Mouse (Mus musculus) embryonic facial prominence, embryonic 15.5 days (tissue): Measurements from ENCODE around the gene Nfia. TPM values are rescaled to one million over a fixed set of nuclear protein-coding genes. Genes with fewer than 3 reads are reported as not detected.

Experiments used
- ATAC-seq: fragments of 200-750 bp; cut with Nextera tagmentation; 2 replicates; pipeline ENCODE4 v1.8.0; 2017; ENCODE audit warnings: low read depth, moderate TSS enrichment; ENCODE audit not compliant: insufficient number of reproducible peaks, low FRiP score, low TSS enrichment
- H3K27ac ChIP-seq: fragments of 300-500 bp; sonication (generic); replicated peaks from 2 replicates; pipeline ENCODE4 v1.5.1; 2015; ENCODE audit warnings: mild to moderate bottlenecking, inconsistent platforms
- H3K27me3 ChIP-seq: fragments of 300-500 bp; sonication (generic); 2 replicates; pipeline ENCODE4 v1.6.1; 2015; ENCODE audit warnings: inconsistent platforms
- H3K36me3 ChIP-seq: fragments of 300-500 bp; sonication (generic); 2 replicates; pipeline ENCODE4 v1.6.1; 2015; ENCODE audit warnings: mild to moderate bottlenecking, inconsistent platforms
- H3K4me1 ChIP-seq: fragments of 300-500 bp; sonication (generic); 2 replicates; pipeline ENCODE4 v1.6.1; 2015; ENCODE audit warnings: inconsistent platforms
- H3K4me2 ChIP-seq: fragments of 300-500 bp; sonication (generic); replicated peaks from 2 replicates; pipeline ENCODE4 v1.6.1; 2015; ENCODE audit warnings: mild to moderate bottlenecking, inconsistent platforms
- H3K4me3 ChIP-seq: fragments of 300-500 bp; sonication (generic); replicated peaks from 2 replicates; pipeline ENCODE4 v1.5.1; 2015; ENCODE audit warnings: mild to moderate bottlenecking, inconsistent platforms
- H3K9ac ChIP-seq: fragments of 300-500 bp; sonication (generic); 2 replicates; pipeline ENCODE4 v1.6.1; 2015; ENCODE audit warnings: inconsistent platforms
- H3K9me3 ChIP-seq: fragments of 300-500 bp; sonication (generic); replicated peaks from 2 replicates; pipeline ENCODE4 v1.6.1; 2016; ENCODE audit warnings: inconsistent platforms
- WGBS: fragments of 180-500 bp; shearing (Covaris S2); methylation state at CpG from one replicate; pipeline ENCODE4 v1.1.7; 2015; 5-methylcytosine and 5-hydroxymethylcytosine counted together
- polyA plus RNA-seq: library from polyadenylated mRNA; unstranded; fragments of >200 nt; fragmentation: Nextera tagmentation; extraction: Ambion mirVana; gene quantifications from 2 replicates; pipeline ENCODE4 v1.2.1, GENCODE M21; 2015

The Nfia gene
- polyA plus RNA-seq, 1 experiment from 2014 or later = 55.4 TPM

DNA sequence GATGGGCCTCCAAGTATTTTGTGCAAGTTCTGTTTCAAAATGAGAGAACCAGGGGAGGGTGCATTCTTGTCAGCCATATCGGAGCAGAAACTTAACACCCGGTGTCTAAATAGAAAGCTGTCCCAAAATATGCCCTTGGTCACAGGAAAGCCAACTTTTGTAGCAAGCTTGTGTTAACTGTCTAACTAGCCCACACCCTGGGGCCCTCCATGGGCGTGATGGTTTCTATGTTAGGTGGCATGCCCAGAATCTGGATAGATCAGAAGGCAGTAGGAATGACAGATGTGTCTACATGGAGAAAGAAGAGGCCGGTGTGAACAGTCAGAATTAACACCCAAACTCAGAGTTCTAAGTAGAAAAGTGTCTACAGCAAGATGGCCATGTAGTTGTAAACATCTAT, 282.5 kb downstream of the Nfia start:
- Histone ChIP-seq H3K4me2 (no peak overlapping the region), H3K9ac (no peak overlapping the region), H3K4me3 (no peak overlapping the region), H3K27ac (no peak overlapping the region), H3K27me3 (no peaks in the 10 kb centered on the region), H3K9me3 (no peaks in the 10 kb centered on the region), H3K4me1 (no peaks in the 10 kb centered on the region), H3K36me3 (peaks cover 14% of the 10 kb centered on the region; the same call in 1 of the 2 replicates)
- ATAC-seq = no peak
- 86% methylated on average over 4 of the region's 4 CpGs for WGBS

GRCm38 (mm10) chr4:98056396-98057020, 284.0 kb downstream of the Nfia start:
- Histone ChIP-seq H3K27ac (no peak overlapping the region), H3K9me3 (no peaks in the 10 kb centered on the region), H3K27me3 (no peaks in the 10 kb centered on the region), H3K4me1 (no peaks in the 10 kb centered on the region), H3K4me3 (no peak overlapping the region), H3K4me2 (no peak overlapping the region), H3K36me3 (peaks cover 10% of the 10 kb centered on the region; the same call in 1 of the 2 replicates), H3K9ac (no peak overlapping the region)
- WGBS = 82% methylated on average over 7 of the region's 7 CpGs
- no peak for ATAC-seq

GRCm38 (mm10) chr4:98057246-98057645, 284.7 kb downstream of the Nfia start:
- H3K27ac ChIP-seq = no peak overlapping the region
- H3K9ac ChIP-seq = no peak overlapping the region
- H3K4me1 ChIP-seq = no peaks in the 10 kb centered on the region
- no peaks in the 10 kb centered on the region for H3K27me3 ChIP-seq
- H3K4me2 ChIP-seq = no peak overlapping the region
- H3K9me3 ChIP-seq = no peaks in the 10 kb centered on the region
- ATAC-seq = no peak
- peaks cover 10% of the 10 kb centered on the region; the same call in 1 of the 2 replicates for H3K36me3 ChIP-seq
- 58% methylated on average over 12 of the region's 12 CpGs for WGBS
- no peak overlapping the region for H3K4me3 ChIP-seq

GRCm38 (mm10) chr4:98057721-98058120, 285.2 kb downstream of the Nfia start:
- Histone ChIP-seq H3K36me3 (peaks cover 7% of the 10 kb centered on the region; the same call in 1 of the 2 replicates), H3K4me2 (no peak overlapping the region), H3K4me1 (no peaks in the 10 kb centered on the region), H3K4me3 (no peak overlapping the region), H3K9ac (no peak overlapping the region), H3K27ac (no peak overlapping the region), H3K27me3 (no peaks in the 10 kb centered on the region), H3K9me3 (no peaks in the 10 kb centered on the region)
- no peak for ATAC-seq
- WGBS = 67% methylated on average over 4 of the region's 4 CpGs

DNA sequence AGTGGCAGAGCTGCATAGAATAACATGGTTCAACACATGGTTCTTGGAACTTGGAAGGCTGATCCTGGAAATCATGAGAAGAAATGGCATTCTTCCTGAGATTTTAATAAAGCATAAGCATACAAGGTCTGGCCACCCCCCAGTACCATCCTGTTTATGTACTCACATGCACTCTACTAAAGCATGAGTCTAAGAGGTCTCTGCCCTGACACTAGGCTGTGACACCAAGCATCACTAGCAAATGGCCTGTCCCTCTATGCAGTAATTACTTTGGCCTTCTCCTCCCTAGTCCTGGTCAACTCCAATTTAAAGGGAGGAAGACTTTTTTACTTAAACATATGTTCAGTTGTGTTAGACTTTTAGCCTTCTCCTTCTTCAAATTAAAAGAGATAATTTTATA, 285.6 kb downstream of the Nfia start:
- H3K4me3 ChIP-seq = no peak overlapping the region
- ATAC-seq = no peak
- H3K4me2 ChIP-seq = no peak overlapping the region
- H3K36me3 ChIP-seq = peaks cover 6% of the 10 kb centered on the region; the same call in 1 of the 2 replicates
- no peak overlapping the region for H3K27ac ChIP-seq
- H3K9me3 ChIP-seq = no peaks in the 10 kb centered on the region
- no peaks in the 10 kb centered on the region for H3K27me3 ChIP-seq
- no peaks in the 10 kb centered on the region for H3K4me1 ChIP-seq
- no peak overlapping the region for H3K9ac ChIP-seq

DNA sequence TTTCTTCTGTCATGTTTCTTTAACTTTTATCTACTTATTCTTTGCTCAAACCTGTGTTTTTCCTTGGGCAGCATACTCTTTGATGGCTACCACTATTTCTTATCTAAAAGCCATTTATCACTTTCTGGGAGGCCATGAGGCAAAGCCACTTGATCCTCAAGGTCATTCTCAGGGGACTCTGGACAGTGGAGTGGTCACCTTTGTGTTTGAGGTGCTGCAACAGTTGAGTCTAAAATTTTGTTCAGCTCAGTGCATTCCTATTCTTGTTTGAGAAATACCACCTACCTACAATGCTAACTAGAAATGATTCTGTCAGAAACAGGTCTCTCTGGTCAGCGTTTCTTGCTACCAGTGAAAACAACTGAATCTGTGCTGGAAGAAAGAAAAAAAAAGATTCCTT, 288.1 kb downstream of the Nfia start:
- no peak overlapping the region for H3K4me3 ChIP-seq
- no peak for ATAC-seq
- H3K9ac ChIP-seq = no peak overlapping the region
- WGBS = 31% methylated on average over 1 of the region's 1 CpGs
- peaks cover 6% of the 10 kb centered on the region for H3K36me3 ChIP-seq
- no peak overlapping the region for H3K4me2 ChIP-seq
- no peaks in the 10 kb centered on the region for H3K9me3 ChIP-seq
- H3K27me3 ChIP-seq = no peaks in the 10 kb centered on the region
- no peaks in the 10 kb centered on the region for H3K4me1 ChIP-seq
- H3K27ac ChIP-seq = no peak overlapping the region

DNA sequence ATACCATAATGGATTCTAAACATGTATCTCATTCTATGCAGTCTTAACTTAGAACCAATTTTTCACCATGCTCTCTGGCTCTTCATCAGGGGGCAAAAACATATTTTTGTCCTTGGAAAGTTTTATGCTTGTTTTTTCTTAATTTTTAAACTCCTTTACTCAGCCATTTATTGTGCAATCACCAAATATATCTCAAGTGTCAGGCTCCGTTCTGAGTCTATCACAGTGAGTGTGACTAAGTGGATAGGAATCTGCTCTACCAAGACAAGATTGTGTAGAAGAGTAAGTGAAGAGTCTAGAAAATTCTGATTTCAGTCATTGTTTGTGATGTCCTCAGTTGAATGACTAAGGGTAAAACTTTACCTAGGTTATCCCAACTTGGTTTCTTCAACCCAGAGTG, 288.6 kb downstream of the Nfia start:
- H3K4me3 ChIP-seq = no peak overlapping the region
- H3K4me2 ChIP-seq = no peak overlapping the region
- no peaks in the 10 kb centered on the region for H3K4me1 ChIP-seq
- no peak overlapping the region for H3K27ac ChIP-seq
- no peaks in the 10 kb centered on the region for H3K27me3 ChIP-seq
- peaks cover 6% of the 10 kb centered on the region for H3K36me3 ChIP-seq
- WGBS = 60% methylated on average over 1 of the region's 1 CpGs
- H3K9ac ChIP-seq = no peak overlapping the region
- ATAC-seq = no peak
- H3K9me3 ChIP-seq = no peaks in the 10 kb centered on the region

DNA sequence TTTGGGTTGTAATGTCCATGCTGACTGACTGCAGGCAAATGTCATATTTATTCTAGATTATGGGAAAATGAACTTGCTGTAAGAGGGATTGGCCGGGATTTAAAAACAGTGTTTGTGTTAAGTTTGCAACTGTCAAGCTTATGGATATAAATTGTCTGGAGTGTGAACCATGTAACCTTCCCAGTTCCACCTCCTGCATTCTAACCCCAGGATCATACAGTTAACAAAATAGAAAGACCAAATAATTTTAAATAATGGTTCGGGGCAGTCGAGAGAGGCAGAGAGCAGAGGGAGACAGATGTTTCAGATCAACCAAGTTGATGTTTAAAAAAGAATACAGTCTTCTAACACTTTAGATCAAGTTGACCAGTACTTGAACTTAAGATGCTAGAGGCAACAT, 290.7 kb downstream of the Nfia start:
- no peak for ATAC-seq
- H3K4me3 ChIP-seq = no peak overlapping the region

DNA sequence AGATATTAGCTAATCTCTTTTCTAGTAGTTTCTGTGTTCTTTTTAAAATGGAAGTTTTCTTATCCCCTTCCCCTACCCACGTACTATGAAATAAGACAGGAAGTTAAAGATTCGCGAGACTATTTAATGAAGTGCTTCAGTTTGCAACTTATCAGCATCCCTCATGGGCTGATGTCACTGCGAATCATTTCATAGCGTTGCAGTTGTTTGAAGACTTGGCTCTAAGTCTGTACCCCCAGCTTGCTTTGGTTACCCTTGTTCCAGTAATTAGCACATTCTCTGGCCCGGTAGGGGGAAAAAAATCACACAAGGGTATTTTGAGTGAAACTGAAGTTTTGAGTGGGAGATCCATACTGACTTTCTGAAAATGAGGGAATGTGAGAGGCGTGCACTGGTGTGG, 303.6 kb downstream of the Nfia start:
- Histone ChIP-seq H3K36me3 (peaks cover 3% of the 10 kb centered on the region; the same call in 1 of the 2 replicates), H3K4me1 (peaks cover 2% of the 10 kb centered on the region; the same call in 1 of the 2 replicates), H3K27me3 (no peaks in the 10 kb centered on the region), H3K9me3 (no peaks in the 10 kb centered on the region), H3K4me2 (no peak overlapping the region), H3K27ac (no peak overlapping the region), H3K4me3 (no peak overlapping the region), H3K9ac (no peak overlapping the region)
- 71% methylated on average over 7 of the region's 7 CpGs for WGBS
- ATAC-seq = no peak

More for the DNA sequence above, 290.7 kb downstream of the Nfia start:
- Histone ChIP-seq H3K4me1 (no peaks in the 10 kb centered on the region), H3K9me3 (no peaks in the 10 kb centered on the region), H3K4me2 (no peak overlapping the region), H3K36me3 (peaks cover 10% of the 10 kb centered on the region), H3K27ac (no peak overlapping the region), H3K9ac (no peak overlapping the region), H3K27me3 (no peaks in the 10 kb centered on the region)
- 67% methylated on average over 3 of the region's 3 CpGs for WGBS

DNA sequence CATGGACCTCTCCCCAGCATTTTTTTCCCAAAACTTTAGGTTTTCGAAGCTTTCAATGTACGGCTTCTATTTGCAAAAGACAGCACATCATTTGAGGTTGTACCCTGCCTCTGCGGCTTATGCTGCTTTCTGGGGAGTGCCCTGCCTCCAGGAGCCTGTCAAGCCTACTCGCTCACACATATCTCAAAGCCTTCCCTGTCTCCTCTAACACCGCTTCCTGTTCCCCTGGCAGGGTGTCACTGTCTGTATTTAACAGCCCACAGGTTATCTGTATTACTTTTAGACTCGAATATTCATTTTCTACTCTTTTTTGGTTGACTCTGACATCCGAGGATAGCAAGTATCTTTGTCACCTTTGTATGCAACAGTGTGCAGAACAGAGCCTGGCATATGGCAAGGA, 304.1 kb downstream of the Nfia start:
- Histone ChIP-seq H3K27ac (no peak overlapping the region), H3K36me3 (peaks cover 3% of the 10 kb centered on the region; the same call in 1 of the 2 replicates), H3K4me3 (no peak overlapping the region), H3K27me3 (no peaks in the 10 kb centered on the region), H3K9ac (no peak overlapping the region), H3K9me3 (no peaks in the 10 kb centered on the region), H3K4me2 (no peak overlapping the region), H3K4me1 (peaks cover 5% of the 10 kb centered on the region; the same call in 1 of the 2 replicates)
- no peak for ATAC-seq
- WGBS = 78% methylated on average over 7 of the region's 7 CpGs

- H3K36me3 ChIP-seq = no peaks in the 10 kb centered on the region
- H3K4me3 ChIP-seq = no peak overlapping the region
- no peak overlapping the region for H3K27ac ChIP-seq
- H3K27me3 ChIP-seq = no peaks in the 10 kb centered on the region
- no peak overlapping the region for H3K4me2 ChIP-seq
- no peaks in the 10 kb centered on the region for H3K9me3 ChIP-seq
- no peak for ATAC-seq
- WGBS = 20% methylated on average over 1 of the region's 1 CpGs
- peaks cover 11% of the 10 kb centered on the region; the same call in 1 of the 2 replicates for H3K4me1 ChIP-seq
- no peak overlapping the region for H3K9ac ChIP-seq
Measured at GRCm38 (mm10) chr4:98080586-98080985, 308.1 kb downstream of the Nfia start.

DNA sequence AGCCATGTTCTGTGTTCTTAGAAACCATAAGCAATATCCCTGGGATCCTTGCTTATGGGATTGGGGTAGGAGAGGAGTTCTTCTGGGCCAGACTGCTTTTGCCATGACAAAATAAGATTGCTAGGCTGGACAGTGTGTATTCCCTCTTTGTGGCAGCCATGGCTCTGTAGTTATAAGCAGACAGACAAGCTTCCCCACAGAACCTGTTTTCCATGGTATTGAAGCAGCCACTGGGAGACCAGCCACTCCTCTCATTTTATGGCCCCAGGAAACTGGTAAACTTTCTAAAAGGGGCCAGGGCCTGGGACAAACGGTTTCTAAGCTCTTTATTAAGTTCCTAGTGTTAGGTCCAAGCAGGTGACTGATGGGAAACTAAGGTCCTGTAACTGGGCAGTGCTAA, 309.4 kb downstream of the Nfia start:
- ATAC-seq = no peak

More for the DNA sequence above, 309.4 kb downstream of the Nfia start:
- Histone ChIP-seq H3K9ac (no peak overlapping the region), H3K27me3 (no peaks in the 10 kb centered on the region), H3K4me3 (no peak overlapping the region), H3K9me3 (no peaks in the 10 kb centered on the region), H3K4me1 (peaks cover 11% of the 10 kb centered on the region; the same call in 1 of the 2 replicates), H3K36me3 (no peaks in the 10 kb centered on the region), H3K27ac (no peak overlapping the region), H3K4me2 (no peak overlapping the region)
- 44% methylated on average over 1 of the region's 1 CpGs for WGBS
